Mouse (Mus musculus): ENCODE measurements at regions not wholly inside any gene's neighbourhood (a gene's known extent, or its start where the extent isn't known, plus 50 kb on each side); places are given as distances from the start of the nearest gene placed in this dataset.

- TF ChIP-seq POLR2A (IDR thresholded peaks at IDR 0.05; ENCODE audit: extremely low read depth, insufficient read depth, low read length), result no peak
- no peak for TF ChIP-seq CTCF (IDR thresholded peaks at IDR 0.05; ENCODE audit: extremely low read depth, insufficient read depth, low read length)
These were observed 460.9 kb downstream of the Nsun3 start for GRCm38 (mm10) chr16:62325534-62326244.

Measured in cortical plate, adult 2 months (tissue).